ENCODE assay signal across 30 mouse cellular contexts in the genomic region with DNA sequence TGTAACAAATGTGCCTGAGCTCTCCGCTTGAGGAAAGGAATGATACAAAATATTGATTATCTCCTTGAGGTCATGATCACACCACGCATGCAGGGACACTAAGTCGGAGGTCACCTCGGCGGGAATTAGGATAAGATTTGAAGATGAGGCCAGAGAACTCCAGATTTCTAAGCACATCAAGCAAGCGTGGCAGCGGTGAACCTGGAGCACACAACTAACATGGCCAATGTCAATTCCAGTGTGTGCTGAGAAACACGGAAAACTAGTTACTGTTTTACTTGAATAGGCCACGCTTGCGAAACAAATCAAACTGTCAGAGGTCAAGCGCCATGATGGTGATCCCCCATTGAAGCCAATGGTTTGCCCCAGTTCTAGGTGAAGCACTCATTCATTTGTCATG.
"Had no signal": no experiment of that assay in that cellular context is flagged by ENCODE, and none has a peak within 500 bp of the region (broad histone marks: within the 10 kb centered on the region; RNA-seq: fewer than 3 reads in every experiment).

No protein-coding gene starts in this region.

- H3K36me3 ChIP-seq: heart, embryonic 10.5 days; heart, embryonic 12.5 days; heart, embryonic 13.5 days; heart, embryonic 15.5 days; hindbrain, embryonic 10.5 days; hindbrain, embryonic 12.5 days; hindbrain, embryonic 13.5 days; hindbrain, embryonic 15.5 days; intestine, embryonic 15.5 days; kidney, embryonic 15.5 days had no signal

- H3K27me3 ChIP-seq: heart, embryonic 12.5 days; heart, embryonic 13.5 days; heart, embryonic 15.5 days; hindbrain, embryonic 12.5 days; hindbrain, embryonic 13.5 days; hindbrain, embryonic 15.5 days; intestine, embryonic 15.5 days; kidney, embryonic 15.5 days had no signal

- DNase-seq: heart, postnatal 10 days; heart, postnatal 14 days; heart, postnatal 36 days; heart, postnatal 4 days; kidney, adult 11 months; kidney, adult 18-20 months; kidney, adult 2 months; kidney, adult 8-10 months; kidney, adult 9 months; kidney, postnatal 10 days; kidney, postnatal 14 days; kidney, postnatal 25 days; kidney, postnatal 36 days; kidney, postnatal 4 days; layer of hippocampus, adult 9-11 months; layer of hippocampus, postnatal 36 days had no signal

- H3K9ac ChIP-seq: heart, embryonic 12.5 days; heart, embryonic 13.5 days; heart, embryonic 15.5 days; hindbrain, embryonic 12.5 days; hindbrain, embryonic 13.5 days; hindbrain, embryonic 14.5 days; hindbrain, embryonic 15.5 days; intestine, embryonic 15.5 days; kidney, embryonic 15.5 days had no signal

- H3K4me1 ChIP-seq: heart, embryonic 10.5 days; heart, embryonic 12.5 days; heart, embryonic 13.5 days; heart, embryonic 15.5 days; hindbrain, embryonic 10.5 days; hindbrain, embryonic 12.5 days; hindbrain, embryonic 13.5 days; hindbrain, embryonic 15.5 days; intestine, embryonic 15.5 days; kidney, embryonic 15.5 days had no signal

- H3K27ac ChIP-seq: heart, embryonic 10.5 days; heart, embryonic 13.5 days; heart, embryonic 15.5 days; hindbrain, embryonic 10.5 days; hindbrain, embryonic 12.5 days; hindbrain, embryonic 13.5 days; hindbrain, embryonic 14.5 days; hindbrain, embryonic 15.5 days; hindbrain, postnatal 0 days; intestine, embryonic 15.5 days; kidney, embryonic 15.5 days; kidney, postnatal 0 days; layer of hippocampus, adult 2 months had no signal

- H3K4me3 ChIP-seq: heart, embryonic 10.5 days; heart, embryonic 12.5 days; heart, embryonic 13.5 days; heart, embryonic 15.5 days; hindbrain, embryonic 10.5 days; hindbrain, embryonic 12.5 days; hindbrain, embryonic 13.5 days; hindbrain, embryonic 15.5 days; intestine, embryonic 15.5 days; kidney, embryonic 15.5 days; layer of hippocampus, adult 2 months had no signal
